Mouse (Mus musculus) cerebellum, adult 2 months (tissue): ENCODE results near the gene Zfp609. TPM values are rescaled to one million over a fixed set of nuclear protein-coding genes. Genes with fewer than 3 reads are reported as not detected.
A peak's percentile ranks its signal among the peaks of the same experiment; 100 is the strongest.

ENCODE experiments used
- DNase-seq, 2 experiments: peaks; one replicate each; pipeline ENCODE4 v3.0.0; 2021
- H3K27ac ChIP-seq: fragments of 200-500 bp; 2 replicates; pipeline ENCODE4 v1.5.1; 2012; ENCODE audit warnings: low read length, control low read depth, inconsistent platforms; ENCODE audit not compliant: insufficient read depth
- H3K27me3 ChIP-seq: fragments of 200-500 bp; 2 replicates; pipeline ENCODE4 v1.6.1; 2012; ENCODE audit warnings: inconsistent platforms, mild to moderate bottlenecking, low read length, moderate library complexity; ENCODE audit not compliant: control insufficient read depth, insufficient read depth
- H3K4me1 ChIP-seq: fragments of 200-500 bp; 2 replicates; pipeline ENCODE4 v1.6.1; 2011; ENCODE audit warnings: low read length; ENCODE audit not compliant: control insufficient read depth, insufficient read depth
- H3K4me3 ChIP-seq: fragments of 200-500 bp; replicated peaks from 2 replicates; pipeline ENCODE3; 2011; ENCODE audit warnings: mild to moderate bottlenecking, low read depth, low read length, control low read depth; ENCODE audit not compliant: insufficient read depth
- CTCF ChIP-seq: fragments of 200-500 bp; IDR thresholded peaks from 2 replicates; pipeline ENCODE4 v1.5.1; 2011; ENCODE audit warnings: low read depth, mild to moderate bottlenecking, control low read depth, low read length, moderate library complexity, borderline replicate concordance; ENCODE audit not compliant: insufficient read depth
- POLR2A ChIP-seq: fragments of 200-500 bp; IDR thresholded peaks from 2 replicates; pipeline ENCODE4 v1.6.1; 2011; ENCODE audit warnings: low read length, control low read depth, borderline replicate concordance; ENCODE audit not compliant: insufficient read depth
- WGBS: fragments of 180-500 bp; shearing (Covaris S2); methylation state at CpG from one replicate; pipeline ENCODE4 v1.1.7; 2018; 5-methylcytosine and 5-hydroxymethylcytosine counted together
- polyA plus RNA-seq: library from polyadenylated mRNA; depleted of rRNA; stranded (reverse); fragments of >200 nt; gene quantifications from 2 replicates; pipeline ENCODE4 v1.2.3, GENCODE M21; 2012

The Zfp609 gene
- polyA plus RNA-seq, 1 experiment = 19.2 TPM

DNA sequence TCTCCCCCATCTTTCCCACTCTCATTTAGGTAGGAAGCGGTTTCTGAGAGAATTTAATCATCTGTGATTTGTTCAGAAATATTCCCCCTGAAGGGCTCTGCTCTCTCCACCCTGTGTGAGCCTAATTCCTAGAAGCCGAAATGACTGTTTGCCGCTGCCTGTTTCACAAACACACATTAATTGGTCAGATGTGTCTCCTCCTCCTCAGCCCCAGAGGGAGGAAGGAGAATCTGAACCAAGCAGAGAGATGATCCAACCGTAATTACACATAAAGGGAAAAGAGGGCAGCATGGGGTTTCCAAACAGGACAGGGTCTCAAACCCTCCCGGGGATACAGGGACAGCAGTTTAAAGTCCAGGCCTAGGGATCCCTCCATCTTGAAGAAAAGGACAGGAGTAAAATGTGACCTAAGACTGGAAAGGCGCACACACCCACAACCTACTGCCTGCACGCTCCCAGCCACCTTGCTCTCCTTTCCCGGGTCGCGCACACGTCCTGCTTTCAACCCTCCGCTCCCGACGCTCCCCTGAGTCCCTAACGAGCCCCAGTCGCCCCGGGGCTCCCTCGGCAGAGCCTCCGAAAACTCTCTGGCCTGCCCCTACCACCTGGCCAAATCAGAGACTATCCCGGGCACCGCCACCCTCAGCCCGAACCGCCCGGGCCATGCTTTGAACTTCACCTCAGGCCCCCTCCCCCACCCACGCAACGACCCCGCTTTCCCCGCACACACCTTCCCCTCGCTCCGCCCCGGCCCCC is 598 bp downstream of the Zfp609 start:
- peaks cover 10% of the 10 kb centered on the region for H3K4me1 ChIP-seq
- peak overlapping the region; percentile 66 for H3K4me3 ChIP-seq
- peak; percentile 61 to 67 for DNase-seq
- 1% methylated on average over 31 of the region's 31 CpGs for WGBS
- no peaks in the 10 kb centered on the region for H3K27me3 ChIP-seq
- H3K27ac ChIP-seq = peak overlapping the region; percentile 16
- TF ChIP-seq POLR2A = no peak
- TF ChIP-seq CTCF = no peak

DNA sequence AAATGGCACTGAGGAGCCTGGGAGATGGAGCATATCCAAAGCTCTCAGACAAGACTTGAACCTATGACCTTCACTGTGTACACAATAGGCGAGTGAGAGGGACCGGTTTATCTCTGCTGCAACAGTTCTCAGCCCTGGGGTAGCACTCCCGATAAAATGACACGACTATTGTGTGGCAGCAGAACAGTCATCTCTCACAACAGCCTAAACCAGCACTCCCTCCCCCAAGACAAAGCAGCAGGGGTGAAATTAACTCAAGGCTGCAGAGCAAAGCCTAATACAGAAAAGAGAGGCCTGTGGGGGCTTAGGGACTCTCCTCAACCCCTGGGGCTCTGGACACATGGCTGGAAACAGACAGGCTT is 1.2 kb downstream of the Zfp609 start:
- 3% methylated on average over 4 of the region's 4 CpGs for WGBS
- H3K4me3 ChIP-seq = peak overlapping the region; percentile 66
- H3K4me1 ChIP-seq = peaks cover 12% of the 10 kb centered on the region
- no peaks in the 10 kb centered on the region for H3K27me3 ChIP-seq
- peak overlapping the region; percentile 16 for H3K27ac ChIP-seq
- TF ChIP-seq POLR2A (no peak), CTCF (no peak)
- peak in 1 of 2 experiments; percentile 32 for DNase-seq

DNA sequence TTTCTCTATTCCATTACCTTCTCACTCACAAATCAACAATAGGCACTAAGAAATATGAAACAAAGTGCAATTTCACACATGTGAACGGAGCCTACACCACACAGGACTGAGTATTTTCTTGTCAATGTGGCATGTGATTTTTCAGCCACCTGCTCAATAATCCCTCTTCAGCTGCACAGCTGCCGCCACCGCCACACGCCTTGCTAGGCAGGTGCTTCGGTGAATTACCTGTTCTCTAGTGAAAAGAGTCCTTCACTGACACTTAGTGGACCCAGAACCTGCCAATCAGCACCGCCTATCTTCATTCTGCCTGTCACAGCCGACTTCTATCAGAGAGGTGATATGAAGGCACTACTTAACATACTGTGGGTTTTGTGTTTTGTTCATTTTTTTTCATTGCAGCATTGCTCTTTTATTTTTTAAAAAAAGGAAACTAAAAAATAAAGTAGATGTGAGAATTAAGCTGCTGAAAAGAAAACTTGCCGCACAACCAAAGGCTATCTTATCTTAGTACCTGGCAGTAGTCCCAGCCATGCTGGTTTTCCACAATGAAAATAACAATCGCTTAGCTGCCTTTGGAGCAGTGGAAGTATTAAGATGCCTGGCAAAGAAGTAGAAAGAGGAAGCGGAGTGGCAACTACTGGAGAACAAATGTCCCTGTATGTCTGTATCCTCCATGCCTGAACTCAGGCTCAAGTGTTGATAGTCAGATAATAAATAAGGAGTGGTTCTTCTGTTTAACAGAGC is 3.5 kb downstream of the Zfp609 start:
- H3K4me1 ChIP-seq = peaks cover 12% of the 10 kb centered on the region
- no peak overlapping the region; the same call in 1 of the 2 replicates for H3K27ac ChIP-seq
- TF ChIP-seq CTCF (no peak), POLR2A (no peak)
- peak; percentile 43 to 45 for DNase-seq
- WGBS = 9% methylated on average over 10 of the region's 10 CpGs
- H3K4me3 ChIP-seq = peak overlapping the region; percentile 14
- no peaks in the 10 kb centered on the region for H3K27me3 ChIP-seq

- Histone ChIP-seq H3K4me1 (peaks cover 12% of the 10 kb centered on the region), H3K4me3 (no peak overlapping the region), H3K27me3 (no peaks in the 10 kb centered on the region), H3K27ac (peak overlapping the region; percentile 30; the same call in 1 of the 2 replicates)
- TF ChIP-seq POLR2A (no peak), CTCF (no peak)
- WGBS = 66% methylated on average over 4 of the region's 4 CpGs
- DNase-seq = no peak
These were observed 5.4 kb downstream of the Zfp609 start for GRCm38 (mm10) chr9:65822011-65822410.

GRCm38 (mm10) chr9:65820301-65820700 is 7.1 kb downstream of the Zfp609 start:
- DNase-seq = no peak
- Histone ChIP-seq H3K27me3 (no peaks in the 10 kb centered on the region), H3K27ac (no peak overlapping the region), H3K4me1 (peaks cover 12% of the 10 kb centered on the region), H3K4me3 (no peak overlapping the region)
- whole genome bisulfite sequencing = 84% methylated on average over 2 of the region's 2 CpGs
- TF ChIP-seq CTCF = no peak
- TF ChIP-seq POLR2A = no peak

DNA sequence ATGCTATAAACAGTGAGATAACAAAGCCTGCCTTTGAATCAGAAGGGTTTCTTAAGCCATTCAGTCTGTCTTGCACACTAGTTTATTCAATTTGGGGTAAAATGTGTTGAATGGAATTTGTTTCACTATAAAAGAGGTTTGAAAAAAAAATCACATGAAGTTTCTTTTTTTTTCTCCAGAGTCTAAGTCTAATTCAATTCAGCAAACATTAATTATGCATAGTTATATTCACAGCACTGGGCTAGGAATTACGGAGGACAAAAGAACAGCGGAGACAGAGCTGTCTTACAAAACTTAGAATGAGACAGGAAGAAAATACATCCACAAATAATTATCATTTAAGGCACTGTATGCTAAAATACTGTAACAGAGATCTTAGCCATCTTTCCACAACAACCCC is 9.0 kb downstream of the Zfp609 start:
- no peaks in the 10 kb centered on the region for H3K27me3 ChIP-seq
- H3K4me3 ChIP-seq = no peak overlapping the region
- H3K27ac ChIP-seq = no peak overlapping the region
- peaks cover 5% of the 10 kb centered on the region; the same call in 1 of the 2 replicates for H3K4me1 ChIP-seq
- no peak for DNase-seq
- 86% methylated on average over 2 of the region's 2 CpGs for WGBS
- TF ChIP-seq CTCF (no peak), POLR2A (no peak)

DNA sequence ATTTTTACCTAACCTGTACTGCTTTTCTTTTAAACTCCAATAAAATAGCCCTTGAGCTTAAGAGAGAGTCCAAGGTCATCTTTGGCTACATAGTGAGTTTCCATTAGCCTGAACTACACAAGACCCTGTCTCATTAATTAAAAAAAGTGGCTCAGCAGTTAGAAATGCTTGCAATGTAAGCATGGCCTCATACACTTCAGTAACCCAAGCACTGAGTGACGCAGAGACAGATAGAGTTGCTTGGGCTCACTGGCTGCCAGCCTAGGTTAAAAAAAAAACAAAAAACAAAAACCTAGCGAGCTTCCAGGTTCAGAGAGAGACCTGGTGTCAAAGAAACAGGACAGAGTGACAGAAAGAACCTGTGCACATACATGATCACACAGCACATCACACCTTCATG is 14.5 kb downstream of the Zfp609 start:
- Histone ChIP-seq H3K4me3 (no peak overlapping the region), H3K4me1 (peaks cover 4% of the 10 kb centered on the region; the same call in 1 of the 2 replicates), H3K27ac (no peak overlapping the region), H3K27me3 (no peaks in the 10 kb centered on the region)
- no peak for DNase-seq
- WGBS = 15% methylated on average over 2 of the region's 2 CpGs
- TF ChIP-seq POLR2A = no peak
- TF ChIP-seq CTCF = no peak
